Mouse (Mus musculus) left cerebral cortex, adult 9 months (tissue): Measurements from ENCODE around the gene Ly86.
A peak's percentile ranks its signal among the peaks of the same experiment; 100 is the strongest.

Source experiments
- DNase-seq, 2 experiments: peaks; one replicate each; pipeline ENCODE4 v3.0.0; 2022; ENCODE audit warnings: low spot score in 2 of 2

The Ly86 gene

DNA sequence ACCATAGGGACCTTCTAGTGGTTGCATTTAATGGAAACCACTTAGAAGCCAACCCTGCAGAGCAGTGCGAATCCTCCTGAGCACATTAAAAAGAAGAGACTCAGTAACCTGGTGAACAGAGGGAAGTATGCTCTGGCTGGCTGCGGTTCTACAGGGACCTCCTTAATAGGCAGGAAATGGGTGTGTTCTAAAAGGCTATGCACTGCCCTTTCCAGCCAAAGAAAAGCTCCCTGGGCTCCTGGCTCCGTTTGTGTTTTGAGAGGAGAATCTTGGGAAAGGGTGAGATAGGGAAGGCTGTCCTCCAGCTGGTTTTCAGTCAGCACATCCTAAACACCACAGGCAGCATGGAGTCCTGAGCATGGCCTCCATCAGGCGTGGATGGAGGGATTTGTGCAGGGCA lies 8.9 kb downstream of the Ly86 start:
- no peak for DNase-seq

DNA sequence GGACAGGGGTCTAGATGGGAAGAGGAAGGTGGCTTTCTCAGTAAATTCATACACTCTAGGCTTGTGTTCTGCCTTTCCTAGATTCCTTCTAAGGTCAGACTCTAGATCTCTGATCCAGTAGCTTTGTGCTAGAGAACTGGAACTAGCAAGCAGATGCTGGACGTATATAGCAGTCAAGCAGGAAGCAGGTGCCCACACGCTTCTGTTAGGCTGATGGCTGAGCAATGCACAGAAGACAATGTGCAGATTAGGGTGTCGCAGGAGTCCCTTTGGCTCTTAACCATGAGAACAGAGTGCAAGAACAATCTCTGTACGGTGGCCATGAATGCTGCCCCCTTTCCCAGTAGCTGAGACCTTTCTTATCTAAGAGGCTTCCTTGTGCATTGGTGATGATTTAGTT lies 9.4 kb downstream of the Ly86 start:
- peak in 1 of 2 experiments; percentile 51 for DNase-seq

DNA sequence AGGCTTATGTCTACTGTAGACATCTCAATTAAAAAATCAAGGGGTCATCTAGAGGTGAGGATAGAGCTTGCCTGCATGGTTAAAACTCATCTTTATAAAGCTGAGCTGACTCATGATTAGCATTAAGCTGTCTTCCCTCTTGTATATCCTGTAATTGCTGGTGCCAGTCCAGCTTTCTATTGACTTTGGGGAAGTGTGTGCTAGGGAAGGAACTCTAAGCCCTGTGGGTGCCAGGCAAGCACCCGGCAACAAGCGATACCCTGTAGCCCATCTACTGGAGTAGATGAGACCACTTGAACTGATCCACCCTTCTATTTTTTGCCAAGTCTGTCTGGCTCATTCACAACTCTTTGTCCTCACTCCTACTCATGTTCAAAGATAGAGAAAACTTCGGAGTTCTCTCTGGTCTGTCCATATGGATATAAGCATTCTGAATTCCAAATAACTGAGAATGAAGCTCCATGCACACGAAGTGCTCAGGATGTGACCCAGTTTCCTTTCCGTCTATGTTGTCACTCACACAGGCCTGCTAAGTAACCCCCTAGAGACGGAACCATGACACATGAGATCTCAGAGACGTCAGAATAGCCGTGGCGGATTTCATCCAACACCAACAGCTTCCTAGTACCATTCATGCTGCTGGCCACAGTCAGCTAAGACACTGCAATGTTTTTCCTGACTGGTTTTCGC lies 10.8 kb downstream of the Ly86 start:
- DNase-seq = peak; percentile 22 to 52

DNA sequence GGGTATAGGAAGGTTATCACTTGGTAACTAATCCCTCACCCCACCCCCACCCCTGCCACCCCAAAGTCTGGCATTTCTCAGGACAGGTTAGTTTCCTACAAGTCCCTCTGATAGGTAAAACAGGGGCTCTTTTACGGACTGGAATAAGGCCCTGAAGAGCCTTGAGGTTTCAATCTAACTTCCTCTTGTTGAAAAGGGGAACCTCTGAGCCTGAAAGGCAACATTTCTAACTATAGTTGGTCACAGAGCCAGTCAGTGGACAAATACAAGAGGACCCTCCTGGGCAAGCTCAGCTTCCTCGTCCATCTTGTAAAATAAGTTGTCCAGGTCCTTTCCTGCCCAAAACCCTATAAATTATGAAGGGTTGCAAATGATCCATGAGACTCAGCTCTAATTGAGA lies 11.5 kb downstream of the Ly86 start:
- no peak for DNase-seq

DNA sequence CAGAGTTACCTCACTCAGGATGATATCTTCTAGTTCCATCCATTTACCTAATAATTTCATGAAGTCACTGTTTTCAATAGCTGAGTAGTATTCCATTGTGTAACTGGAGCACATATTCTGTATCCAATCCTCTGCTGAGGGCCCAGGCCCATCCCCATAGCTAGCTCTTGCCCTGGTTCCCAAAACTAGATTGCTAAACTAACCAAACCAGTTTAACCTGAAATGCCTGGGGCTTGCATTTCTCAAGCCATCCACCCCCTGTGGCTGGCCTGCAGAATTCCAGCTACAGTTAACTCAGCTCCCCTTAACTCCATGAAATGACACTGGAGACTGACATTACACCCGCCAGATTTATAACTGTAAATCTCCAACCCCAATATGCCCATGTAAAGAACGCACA lies 13.1 kb downstream of the Ly86 start:
- no peak for DNase-seq

DNA sequence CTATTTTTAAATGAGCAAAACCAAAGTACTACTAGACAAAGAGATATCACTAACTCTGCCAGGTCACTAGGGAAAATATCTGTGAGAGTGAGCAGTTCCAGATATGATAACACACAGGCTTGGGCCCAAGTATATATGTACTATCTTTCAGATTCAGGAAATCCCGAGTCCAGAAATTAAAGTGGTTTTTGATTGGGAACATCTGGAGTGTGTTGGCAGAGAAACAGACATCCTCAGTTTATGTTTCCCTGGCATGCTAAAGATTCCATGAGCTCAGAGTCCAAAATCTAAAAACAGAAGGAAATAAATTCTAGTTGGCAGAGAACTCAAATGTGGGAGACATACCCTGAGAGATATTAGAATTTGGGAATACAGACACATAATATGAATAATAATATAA lies 16.2 kb downstream of the Ly86 start:
- no peak for DNase-seq

DNA sequence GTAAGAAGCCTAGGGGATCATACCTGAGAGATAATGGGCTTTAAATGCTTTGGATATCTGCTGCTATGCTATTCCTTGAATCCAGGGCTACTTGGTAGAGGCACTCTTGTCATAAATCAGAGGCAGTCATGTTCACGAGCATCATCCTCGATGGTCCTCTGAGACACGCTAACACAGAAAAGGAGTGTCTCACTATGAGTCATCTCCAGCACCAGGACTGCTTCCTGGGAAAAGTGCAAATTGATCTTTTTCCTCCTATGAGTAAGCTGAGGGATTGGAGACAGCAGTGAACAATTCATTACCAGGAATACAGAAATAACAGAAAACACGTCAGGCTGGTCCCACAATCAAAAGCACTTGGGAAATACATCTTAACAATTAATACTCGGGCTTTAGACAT lies 19.3 kb downstream of the Ly86 start:
- no peak for DNase-seq

DNA sequence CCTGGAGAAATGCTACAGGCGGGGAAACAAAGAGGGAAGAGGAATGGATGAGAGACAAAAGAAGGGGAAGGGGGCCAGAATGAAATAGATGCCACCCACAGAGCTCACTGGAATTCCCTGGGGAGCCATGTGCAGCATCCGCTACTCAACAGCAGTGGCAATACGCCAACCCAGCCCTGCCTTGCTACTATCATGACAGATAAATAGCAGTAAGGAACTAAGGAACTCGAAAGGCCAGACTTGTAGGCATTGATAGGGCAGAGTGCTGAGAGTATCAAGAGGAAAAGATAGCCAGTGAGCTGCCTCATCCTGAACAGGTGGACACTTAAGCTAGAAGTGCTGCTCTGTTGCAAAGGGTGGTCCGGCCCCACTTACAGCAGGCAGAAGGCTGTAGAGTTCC lies 31.4 kb downstream of the Ly86 start:
- DNase-seq = no peak

DNA sequence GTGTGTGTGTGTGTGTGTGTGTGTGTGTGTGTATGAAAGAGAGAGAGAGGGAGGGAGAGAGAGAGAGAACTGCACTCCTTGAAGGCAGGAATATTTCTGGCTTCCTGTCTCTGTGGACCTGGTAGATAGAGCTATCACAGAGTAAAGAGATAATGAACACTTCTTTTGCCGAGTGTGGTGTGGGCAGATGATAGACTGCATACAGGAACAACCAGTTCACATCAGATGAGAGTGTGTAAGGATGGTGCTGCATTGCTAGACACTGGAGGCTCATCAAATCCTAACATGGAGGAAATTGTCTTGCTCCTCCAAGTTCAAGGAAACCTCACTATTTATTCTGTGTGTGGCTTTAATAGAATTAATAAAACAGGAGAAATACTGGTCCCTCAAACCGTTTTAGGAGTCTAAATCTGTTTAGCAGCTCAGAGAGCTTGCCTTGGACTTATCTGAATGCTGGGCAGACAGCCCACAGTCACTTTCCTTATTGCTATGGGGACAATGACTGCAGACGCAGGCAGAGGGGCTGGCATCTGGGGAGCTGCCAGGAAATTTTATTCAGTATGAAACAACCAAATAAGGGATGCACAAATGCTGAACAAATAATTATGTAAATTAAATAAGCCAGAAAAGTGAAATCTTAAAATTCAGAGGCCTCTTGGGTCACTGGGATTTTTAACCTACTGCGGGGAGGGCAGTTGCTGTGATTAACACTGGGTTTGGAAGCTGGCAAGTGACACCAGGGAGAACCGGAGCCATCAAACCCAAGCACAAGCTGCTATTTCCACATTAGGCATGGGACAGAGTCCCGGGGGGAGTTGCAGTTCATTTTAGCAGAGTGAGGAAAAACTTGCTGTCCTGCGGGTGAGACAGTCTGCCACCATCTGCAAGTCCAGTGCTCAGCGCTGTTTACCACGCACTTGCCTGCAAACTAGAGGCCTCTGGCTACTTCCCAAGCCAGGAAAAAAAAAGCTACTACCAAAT lies 43.5 kb downstream of the Ly86 start:
- DNase-seq = peak in 1 of 2 experiments; percentile 46

DNA sequence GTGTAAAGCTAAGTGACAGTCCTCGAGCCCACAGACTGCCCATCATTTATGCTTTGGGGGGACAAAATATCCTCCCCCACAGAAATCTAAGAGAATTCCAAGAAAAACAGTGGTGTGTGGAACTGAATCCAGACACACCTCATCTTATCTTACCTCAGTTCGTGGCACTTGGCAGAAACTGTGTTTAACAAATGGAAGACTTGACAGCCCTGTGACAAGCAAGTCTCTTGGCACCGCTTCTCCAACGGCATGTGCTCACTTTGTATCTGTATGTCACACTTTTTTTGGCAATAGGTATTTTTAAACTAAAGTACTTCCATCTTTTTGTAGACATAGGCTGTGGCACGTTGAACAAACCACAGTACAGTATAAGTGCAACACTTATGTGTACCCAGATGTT lies 44.3 kb downstream of the Ly86 start:
- peak; percentile 19 to 20 for DNase-seq

DNA sequence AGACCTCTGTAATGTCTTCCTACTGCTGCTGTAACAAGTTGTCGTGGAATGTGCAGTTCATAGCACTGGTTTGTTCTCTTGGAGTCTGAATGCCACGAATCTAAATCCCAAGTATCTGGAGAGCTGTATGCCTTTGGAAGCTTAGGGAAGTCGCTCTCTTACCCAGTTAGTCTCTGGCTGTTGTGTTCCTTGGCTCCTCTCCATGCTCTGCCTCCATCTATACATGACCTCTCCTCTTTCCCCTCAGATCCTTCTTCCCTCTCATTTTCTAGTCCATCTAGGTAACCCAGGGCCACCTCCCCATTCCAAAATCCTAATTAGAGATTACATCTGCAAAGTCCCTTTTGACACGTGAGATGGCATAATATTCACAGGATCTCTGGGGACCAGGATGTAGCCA lies 53.8 kb downstream of the Ly86 start:
- DNase-seq = no peak

DNA sequence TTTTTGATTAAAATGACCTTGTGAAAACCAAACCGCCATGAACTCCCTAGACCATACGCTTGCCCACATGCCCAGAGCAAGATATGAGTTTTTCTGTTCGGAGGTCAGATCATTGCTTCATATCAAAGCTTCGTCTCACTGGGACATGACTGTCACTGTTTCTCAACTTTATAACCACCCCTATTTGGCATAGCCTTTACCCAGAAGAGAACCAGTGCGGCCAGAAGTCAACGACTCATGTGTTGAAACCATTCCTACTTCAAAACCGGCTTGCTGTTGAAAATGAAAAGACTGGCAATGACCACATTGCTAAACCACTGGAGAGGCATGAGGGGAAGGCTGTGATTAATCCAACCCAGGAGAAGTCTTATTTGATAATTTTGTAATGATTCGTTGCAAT lies 54.3 kb downstream of the Ly86 start:
- no peak for DNase-seq

DNA sequence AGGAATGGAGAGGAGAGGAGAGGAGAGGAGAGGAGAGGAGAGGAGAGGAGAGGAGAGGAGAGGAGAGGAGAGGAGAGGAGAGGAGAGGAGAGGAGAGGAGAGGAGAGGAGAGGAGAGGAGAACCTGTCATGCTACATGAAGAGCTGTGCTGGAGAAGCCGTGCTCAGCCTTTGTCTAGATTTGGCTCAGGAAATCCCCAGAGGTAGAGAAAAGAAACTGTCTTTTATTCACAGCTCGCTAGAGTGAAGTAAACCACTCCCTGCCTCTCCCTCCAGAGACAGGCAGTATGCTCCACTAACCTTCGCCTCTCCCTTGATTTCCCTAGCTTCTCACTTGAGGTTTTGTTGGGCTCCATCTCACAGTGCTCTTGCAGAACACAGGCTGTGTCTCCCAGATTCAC lies 57.4 kb downstream of the Ly86 start:
- no peak for DNase-seq

DNA sequence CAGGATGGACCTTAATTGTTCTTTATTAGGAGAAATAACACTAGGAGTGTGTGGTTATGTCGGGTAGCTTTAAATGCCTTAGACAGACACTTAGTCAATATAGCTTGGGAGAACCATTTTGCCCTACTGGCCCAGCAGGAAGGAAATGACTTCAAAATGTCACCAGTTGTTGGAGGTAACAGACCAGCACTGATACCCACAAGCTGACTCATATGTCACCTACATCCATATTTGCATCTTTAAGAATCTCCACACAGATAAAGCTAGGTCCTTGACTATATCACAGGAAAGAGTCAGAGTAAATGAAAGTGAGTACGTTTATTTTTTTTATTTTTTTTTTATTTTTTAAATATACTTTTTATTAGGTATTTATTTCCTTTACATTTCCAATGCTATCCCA lies 58.7 kb downstream of the Ly86 start:
- no peak for DNase-seq

DNA sequence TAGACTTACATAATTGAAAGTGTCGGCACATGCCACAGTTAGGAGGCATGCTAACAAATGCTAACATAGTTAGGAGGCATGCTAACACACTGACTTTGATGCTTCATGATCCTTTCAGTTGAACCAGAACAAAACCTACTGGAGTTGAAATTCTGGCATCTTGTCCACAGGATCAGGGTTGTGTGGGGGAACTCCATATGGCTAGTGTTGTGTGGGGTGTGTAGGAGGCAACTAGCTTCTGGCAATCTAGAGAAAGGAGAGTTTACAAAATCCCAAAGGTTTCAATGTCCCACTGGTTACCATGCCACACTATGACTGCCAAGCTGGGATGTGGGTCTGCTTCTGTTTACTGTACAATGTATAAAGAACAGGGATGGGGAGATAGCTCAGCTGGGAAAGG lies 70.7 kb downstream of the Ly86 start:
- DNase-seq = peak; percentile 40 to 70

DNA sequence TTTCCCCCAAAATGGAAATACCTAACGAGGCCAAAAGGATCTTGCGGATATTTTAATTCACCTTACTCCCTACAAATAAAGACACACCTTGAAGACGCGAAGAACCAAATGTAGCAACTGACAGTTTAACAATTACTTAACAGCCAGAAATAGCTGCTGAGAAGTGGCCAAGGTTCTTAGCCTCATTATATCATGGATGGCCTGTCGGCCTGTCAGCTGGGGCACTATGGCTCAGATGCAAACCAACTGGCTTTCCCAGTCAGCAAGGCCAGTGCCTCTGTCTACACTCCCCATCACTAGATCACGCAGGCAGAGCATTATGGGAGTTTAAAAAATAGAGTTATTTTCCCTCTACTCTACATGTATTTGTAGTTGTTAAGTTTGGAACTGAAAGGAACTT lies 78.4 kb downstream of the Ly86 start:
- no peak for DNase-seq

DNA sequence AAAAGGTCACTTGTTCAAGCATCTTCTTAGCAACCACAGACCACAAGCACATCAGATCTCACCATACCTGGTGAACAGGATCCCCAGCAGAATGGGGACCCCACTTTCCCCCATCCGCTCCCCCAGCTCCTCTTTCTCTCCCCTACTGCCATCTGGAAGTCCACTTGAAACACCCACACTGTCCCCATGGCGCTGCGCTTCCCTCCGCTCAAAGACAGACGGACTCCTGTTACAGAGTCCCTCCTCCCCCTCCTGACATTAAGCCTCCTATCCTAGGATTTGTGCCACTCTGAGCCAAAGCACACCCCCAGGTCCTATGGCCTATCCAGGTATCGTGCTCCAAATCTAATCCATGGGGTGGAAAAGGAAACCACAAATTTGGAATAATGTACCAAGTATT lies 79.9 kb downstream of the Ly86 start:
- peak in 1 of 2 experiments; percentile 46 for DNase-seq

DNA sequence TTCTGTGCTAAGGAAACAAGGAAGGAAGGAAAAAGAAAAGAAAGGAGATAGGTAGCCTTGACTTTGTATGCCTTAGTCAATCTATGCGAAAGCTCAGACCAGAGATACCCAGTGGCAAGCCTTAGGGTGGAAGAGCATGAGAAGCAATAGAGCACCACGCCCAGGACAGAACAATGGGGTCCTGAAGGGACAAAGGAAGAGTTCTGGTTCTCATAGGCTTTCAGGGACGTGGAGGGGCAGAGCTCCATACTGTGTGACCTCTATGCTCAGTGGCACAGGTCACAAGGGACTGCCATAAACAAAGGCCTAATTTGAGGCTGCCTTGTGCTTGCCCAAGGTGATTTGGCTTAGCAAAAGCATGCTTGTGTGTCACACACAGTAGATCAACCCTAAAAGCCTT lies 80.4 kb downstream of the Ly86 start:
- no peak for DNase-seq

DNA sequence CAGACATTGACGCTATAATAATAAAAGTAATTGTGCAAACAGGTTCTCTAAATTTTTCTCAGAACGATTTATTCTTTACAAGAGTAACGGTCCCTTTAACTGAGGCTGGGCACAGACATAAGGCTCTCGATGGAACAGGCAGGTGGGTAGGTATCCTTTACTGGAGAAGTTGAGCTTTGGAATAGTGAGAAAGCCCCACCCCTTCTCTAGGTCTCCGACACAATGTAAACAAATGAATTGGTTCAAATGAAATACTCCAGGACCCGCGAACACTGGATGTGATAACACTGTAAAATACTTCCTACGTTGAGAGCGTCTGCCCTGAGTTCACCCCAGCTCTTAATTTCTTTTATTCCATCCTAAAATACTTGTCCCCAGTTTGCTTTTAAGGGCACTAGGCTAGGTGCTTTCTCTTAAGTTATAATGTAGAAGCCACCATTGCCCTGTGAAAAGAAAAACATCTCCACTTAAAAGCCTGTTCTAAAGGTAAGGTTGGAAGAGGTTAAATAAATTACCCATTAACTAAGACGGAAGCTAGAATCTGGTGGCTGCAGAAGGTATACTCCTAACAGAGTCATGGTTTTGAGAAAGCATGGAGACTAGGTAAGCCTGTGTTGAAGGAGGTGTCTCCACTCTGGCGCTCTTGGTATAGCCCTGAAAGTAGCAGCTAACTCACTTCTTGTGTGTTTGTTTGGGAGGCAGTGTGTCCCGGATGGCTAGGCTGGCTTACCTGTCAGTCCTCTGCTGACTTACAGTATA lies 81.7 kb downstream of the Ly86 start:
- DNase-seq = no peak

DNA sequence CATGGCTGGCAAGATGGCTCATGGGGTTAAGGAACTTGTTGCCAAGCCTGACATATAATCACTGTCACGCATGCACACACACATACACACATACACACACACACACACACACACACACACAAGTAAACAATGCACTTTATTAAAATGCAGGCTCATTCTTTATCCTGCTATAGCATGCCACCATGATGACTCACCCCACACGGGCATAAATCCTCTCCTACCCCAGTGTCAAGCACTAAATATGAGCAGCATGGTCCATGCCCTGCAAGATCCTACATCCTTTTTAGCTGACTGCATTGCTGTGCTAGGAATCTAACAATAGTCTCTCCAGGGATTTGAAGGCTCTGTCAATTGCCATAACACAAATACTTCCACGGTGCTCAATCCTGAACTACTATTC lies 83.5 kb downstream of the Ly86 start:
- no peak for DNase-seq

DNA sequence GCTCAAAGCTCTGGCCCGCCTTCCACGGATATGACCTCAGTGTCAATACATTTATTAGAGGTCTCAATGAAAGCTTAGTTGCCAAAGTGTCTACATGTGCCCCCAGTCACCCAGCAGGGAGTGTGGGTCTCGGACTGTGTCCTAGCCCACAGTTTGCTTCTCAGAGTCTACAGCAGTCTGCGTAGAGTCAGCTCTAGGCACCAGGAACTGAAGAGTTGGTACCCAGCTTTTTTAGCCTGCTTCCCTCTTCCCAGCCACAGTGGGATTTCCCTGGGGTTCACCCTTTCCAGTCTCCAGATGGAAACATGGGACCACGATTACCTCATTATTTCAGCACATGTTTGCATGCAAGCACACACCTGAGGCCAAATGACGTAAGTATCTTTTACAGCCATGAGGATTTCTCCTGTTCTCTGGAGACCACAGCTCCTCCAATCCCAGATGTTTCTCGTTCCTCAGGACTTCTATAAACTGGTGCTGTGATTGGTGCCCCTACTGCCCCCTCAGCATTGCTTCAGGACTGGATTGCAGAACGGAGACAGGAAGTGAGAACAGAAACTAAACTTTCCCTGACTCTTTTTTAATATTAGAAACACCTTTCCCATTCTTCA lies 84.8 kb downstream of the Ly86 start:
- DNase-seq = no peak

DNA sequence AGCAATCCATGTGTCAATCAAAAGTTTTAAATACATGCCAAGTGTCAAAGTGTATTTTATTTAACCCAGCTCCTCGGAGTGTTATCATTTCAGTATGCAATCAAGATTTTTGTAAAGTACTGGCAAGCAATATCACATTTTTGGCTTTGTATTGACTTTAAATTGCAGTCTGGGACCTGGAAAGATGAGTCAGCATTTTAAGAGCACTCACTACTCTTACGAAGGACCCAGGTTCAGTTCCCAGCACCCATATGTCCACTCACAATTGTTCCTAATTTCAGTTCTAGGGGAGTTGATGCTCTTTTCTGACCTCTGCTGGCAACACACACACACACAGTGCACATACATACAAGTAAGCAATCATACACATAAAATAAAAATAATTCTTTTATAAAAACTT lies 86.7 kb downstream of the Ly86 start:
- DNase-seq = no peak
